Mouse (Mus musculus) embryonic facial prominence, embryonic 14.5 days (tissue): ENCODE data around the gene Olfr136. TPM values are rescaled to one million over a fixed set of nuclear protein-coding genes. Genes with fewer than 3 reads are reported as not detected.

Experiments
- ATAC-seq: fragments of 200-750 bp; cut with Nextera tagmentation; 2 replicates; pipeline ENCODE4 v1.8.0; 2017; ENCODE audit warnings: low read depth, moderate number of reproducible peaks, moderate TSS enrichment
- DNase-seq: peaks from one replicate; pipeline ENCODE4 v3.0.0-alpha.2; 2015; ENCODE audit warnings: low spot score
- H3K27ac ChIP-seq: fragments of 300-500 bp; sonication (generic); replicated peaks from 2 replicates; pipeline ENCODE4 v1.5.1; 2014; ENCODE audit warnings: low read depth, mild to moderate bottlenecking, low read length, moderate library complexity
- H3K27me3 ChIP-seq: fragments of 300-500 bp; sonication (generic); replicated peaks from 2 replicates; pipeline ENCODE4 v1.6.1; 2014; ENCODE audit warnings: low read length; ENCODE audit not compliant: control insufficient read depth, insufficient read depth
- H3K36me3 ChIP-seq: fragments of 300-500 bp; sonication (generic); 2 replicates; pipeline ENCODE4 v1.6.1; 2014; ENCODE audit warnings: low read length, mixed read lengths; ENCODE audit not compliant: control insufficient read depth, insufficient read depth
- H3K4me1 ChIP-seq: fragments of 300-500 bp; sonication (generic); 2 replicates; pipeline ENCODE4 v1.6.1; 2014; ENCODE audit warnings: antibody characterized with exemption, low read length; ENCODE audit not compliant: control insufficient read depth, insufficient read depth
- H3K4me2 ChIP-seq: fragments of 300-500 bp; sonication (generic); 2 replicates; pipeline ENCODE4 v1.6.1; 2014; ENCODE audit warnings: low read depth, mild to moderate bottlenecking, low read length, moderate library complexity, mixed read lengths
- H3K4me3 ChIP-seq: fragments of 300-500 bp; sonication (generic); 2 replicates; pipeline ENCODE4 v1.5.1; 2014; ENCODE audit warnings: low read depth, mild to moderate bottlenecking, low read length
- H3K9ac ChIP-seq: fragments of 300-500 bp; sonication (generic); 2 replicates; pipeline ENCODE4 v1.6.1; 2014; ENCODE audit warnings: low read depth, mild to moderate bottlenecking, low read length, moderate library complexity, mixed read lengths
- H3K9me3 ChIP-seq: fragments of 300-500 bp; sonication (generic); 2 replicates; pipeline ENCODE4 v1.6.1; 2016; ENCODE audit warnings: low read length; ENCODE audit not compliant: control insufficient read depth
- polyA plus RNA-seq: library from polyadenylated mRNA; unstranded; fragments of >200 nt; fragmentation: Nextera tagmentation; extraction: Ambion mirVana; gene quantifications from 2 replicates; pipeline ENCODE4 v1.2.1, GENCODE M21; 2014

The Olfr136 gene
- 0.18 and 0.24 TPM in 2 replicates for polyA plus RNA-seq

GRCm38 (mm10) chr17:38329531-38329930 lies at the start of gene Olfr136:
Gene Olfr136 (plus strand): TSS chr17:38329831.
- Histone ChIP-seq H3K9ac (no peak within 1 kb of the TSS), H3K9me3 (0 out of 2 replicates have a peak, but pooled peaks cover 3% of the 10 kb centered on the region), H3K4me2 (no peak within 1 kb of the TSS), H3K4me1 (no peaks in the 10 kb centered on the region), H3K27ac (no peak within 1 kb of the TSS), H3K4me3 (no peak within 1 kb of the TSS), H3K27me3 (no peaks in the 10 kb centered on the region), H3K36me3 (no peaks in the 10 kb centered on the region)
- ATAC-seq: no peak
- no peak for DNase-seq

GRCm38 (mm10) chr17:38307470-38307869 lies 22.2 kb upstream of the Olfr136 start, which contains the start of gene Olfr137:
Gene Olfr137 (minus strand): TSS chr17:38307570.
- Histone ChIP-seq H3K9ac (no peak within 1 kb of the TSS), H3K4me3 (no peak within 1 kb of the TSS), H3K4me1 (no peaks in the 10 kb centered on the region), H3K27me3 (no peaks in the 10 kb centered on the region), H3K4me2 (no peak within 1 kb of the TSS), H3K9me3 (0 out of 2 replicates have a peak, but pooled peaks cover 9% of the 10 kb centered on the region), H3K27ac (no peak within 1 kb of the TSS), H3K36me3 (no peaks in the 10 kb centered on the region)
- ATAC-seq (no peak), DNase-seq (no peak)

Other genes with a start within 250 kb of the Olfr136 start
- 0.22 and 0.30 TPM in 2 replicates for gene Olfr131, start 241.1 kb upstream of the Olfr136 start, polyA plus RNA-seq
- not detected in 2 replicates for gene Olfr132, start 195.3 kb upstream of the Olfr136 start, polyA plus RNA-seq
- gene Olfr133, start 184.6 kb upstream of the Olfr136 start, polyA plus RNA-seq: not detected in 2 replicates
- not detected in 2 replicates for gene Olfr134, start 158.4 kb upstream of the Olfr136 start, polyA plus RNA-seq
- not detected in 2 replicates for gene Olfr135, start 125.5 kb upstream of the Olfr136 start, polyA plus RNA-seq
- gene Olfr138, start 68.8 kb upstream of the Olfr136 start, polyA plus RNA-seq: not detected in 2 replicates
- not detected in 2 replicates for gene Olfr137, start 22.3 kb upstream of the Olfr136 start, polyA plus RNA-seq
- gene Esp36, start 90.4 kb downstream of the Olfr136 start, polyA plus RNA-seq: not detected in 2 replicates
- gene Esp34, start 224.4 kb downstream of the Olfr136 start, polyA plus RNA-seq: not detected in 2 replicates